Mouse (Mus musculus): Measurements from ENCODE around the gene Orai3. TPM values are rescaled to one million over a fixed set of nuclear protein-coding genes. Genes with fewer than 3 reads are reported as not detected.

Gene Orai3
- 28.6 to 34.8 TPM (median 29.6 TPM) in 4 replicates for total RNA-seq (2023)

DNA sequence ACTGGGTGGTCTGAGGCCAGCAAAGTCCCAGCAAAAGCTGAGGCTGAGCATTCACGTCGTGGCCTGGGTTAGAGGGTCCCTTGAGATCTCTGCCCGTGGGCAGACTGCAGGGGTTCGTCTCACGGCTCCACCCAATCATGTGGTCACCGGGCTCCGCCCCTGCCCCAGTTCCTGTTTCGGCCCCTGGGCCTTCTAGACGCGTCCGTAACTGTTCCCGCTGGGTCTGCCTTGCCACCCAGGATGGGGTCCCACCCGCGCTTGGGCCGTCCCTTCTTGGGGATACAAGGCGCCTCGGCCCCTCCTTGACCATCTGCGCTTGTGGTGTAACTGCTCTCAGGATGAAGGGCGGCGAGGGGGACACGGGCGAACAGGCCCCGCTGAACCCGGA, at the start of gene Orai3:
Gene Orai3, plus strand, starts transcription at position 165 of the 388 bp plus-strand sequence.

GRCm38 (mm10) chr7:127732066-127732465, 37.5 kb upstream of the Orai3 start, which contains the start of gene Ctf2:
TSS of gene Ctf2 (minus strand) at chr7:127732166.

GRCm38 (mm10) chr7:127744366-127745045, 25.1 kb upstream of the Orai3 start, which contains the start of gene Fbxl19:
TSS of gene Fbxl19 (plus strand) at chr7:127744543.

DNA sequence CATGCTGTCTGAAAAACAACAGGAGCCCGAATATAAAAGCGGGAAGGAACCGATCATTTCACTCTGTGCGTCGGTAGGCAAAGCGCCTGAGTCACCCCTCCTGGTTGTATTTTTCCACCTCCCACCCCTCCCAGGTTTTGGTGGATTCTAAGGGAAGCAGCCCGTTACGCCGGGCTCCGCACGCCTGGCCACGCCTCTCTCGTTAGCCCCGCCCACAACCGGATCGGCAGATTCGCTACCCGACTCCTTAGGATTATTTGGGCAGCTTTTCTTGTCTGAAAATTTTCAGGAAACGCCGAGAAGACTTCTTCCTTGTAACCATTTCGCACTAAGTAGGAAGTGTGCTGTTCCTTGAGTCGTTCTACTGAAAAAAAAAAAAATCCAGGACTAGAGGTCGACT, 6.8 kb downstream of the Orai3 start, which contains the start of gene Setd1a:
Gene Setd1a, plus strand, starts transcription at position 245 of the 400 bp plus-strand sequence.

DNA sequence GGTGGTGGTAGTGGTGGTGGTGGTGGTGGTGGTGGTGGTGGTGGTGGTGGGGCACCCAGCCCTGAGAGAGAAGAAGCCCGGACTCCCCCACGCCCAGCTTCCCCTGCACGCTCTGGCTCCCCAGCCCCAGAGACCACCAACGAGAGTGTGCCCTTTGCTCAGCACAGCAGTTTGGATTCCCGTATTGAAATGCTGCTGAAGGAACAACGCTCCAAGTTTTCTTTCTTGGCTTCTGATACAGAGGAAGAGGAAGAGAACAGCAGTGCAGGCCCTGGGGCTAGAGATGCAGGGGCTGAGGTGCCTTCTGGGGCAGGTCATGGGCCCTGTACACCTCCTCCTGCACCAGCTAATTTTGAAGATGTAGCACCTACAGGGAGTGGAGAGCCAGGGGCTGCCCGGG, 15.7 kb downstream of the Orai3 start, which contains the start of gene Gm49388:
Gene Gm49388, plus strand, starts transcription at position 301 of the 400 bp plus-strand sequence.

GRCm38 (mm10) chr7:127800435-127801009, 30.9 kb downstream of the Orai3 start, which contains the start of gene Hsd3b7:
TSS of gene Hsd3b7 (plus strand) at chr7:127800604.

GRCm38 (mm10) chr7:127824176-127824871, 54.7 kb downstream of the Orai3 start, which contains the start of the genes Stx4a and Stx1b:
TSS of gene Stx4a (plus strand) at chr7:127824294.
TSS of gene Stx1b (minus strand) at chr7:127824549.

Other genes starting within 250 kb of the Orai3 start
- 8.3 TPM in 1 of 4 replicates, not detected in the others for gene Tmem265, start 208.4 kb upstream of the Orai3 start, total RNA-seq (2023)
- 119 to 136 TPM (median 126 TPM) in 4 replicates for gene Phkg2, start 196.5 kb upstream of the Orai3 start, total RNA-seq (2023)
- gene Ccdc189, start 181.2 kb upstream of the Orai3 start, total RNA-seq (2023) = 0.38 to 1.5 TPM (median 0.60 TPM) in 4 replicates
- gene Rnf40, start 181.0 kb upstream of the Orai3 start, total RNA-seq (2023) = 148 to 154 TPM (median 150 TPM) in 4 replicates
- gene Zfp629, start 154.0 kb upstream of the Orai3 start, total RNA-seq (2023) = 3.0 to 5.8 TPM (median 3.5 TPM) in 4 replicates
- gene Bcl7c, start 60.9 kb upstream of the Orai3 start, total RNA-seq (2023) = 63.0 to 68.4 TPM (median 63.8 TPM) in 4 replicates
- not detected in 4 replicates for gene Ctf1, start 57.1 kb upstream of the Orai3 start, total RNA-seq (2023)
- gene Ctf2, start 37.6 kb upstream of the Orai3 start, total RNA-seq (2023) = not detected in 4 replicates
- gene Fbxl19, start 25.3 kb upstream of the Orai3 start, total RNA-seq (2023) = 14.7 to 17.9 TPM (median 15.5 TPM) in 4 replicates
- gene Setd1a, start 6.9 kb downstream of the Orai3 start, total RNA-seq (2023) = 73.7 to 86.9 TPM (median 79.4 TPM) in 4 replicates
- gene Gm49388, start 15.8 kb downstream of the Orai3 start, total RNA-seq (2023) = 1.5 to 2.4 TPM in 2 of 4 replicates, not detected in the others
- 1.7 to 3.7 TPM (median 3.2 TPM) in 4 replicates for gene Hsd3b7, start 30.8 kb downstream of the Orai3 start, total RNA-seq (2023)
- gene Stx4a, start 54.5 kb downstream of the Orai3 start, total RNA-seq (2023) = 121 to 153 TPM (median 133 TPM) in 4 replicates
- not detected in 4 replicates for gene Stx1b, start 54.7 kb downstream of the Orai3 start, total RNA-seq (2023)
- gene Zfp646, start 106.4 kb downstream of the Orai3 start, total RNA-seq (2023) = 91.0 to 95.6 TPM (median 92.9 TPM) in 4 replicates
- 13.9 to 14.9 TPM (median 14.4 TPM) in 4 replicates for gene Zfp668, start 107.0 kb downstream of the Orai3 start, total RNA-seq (2023)
- gene Prss53, start 121.2 kb downstream of the Orai3 start, total RNA-seq (2023) = 0.35 to 0.45 TPM (median 0.40 TPM) in 4 replicates
- not detected in 4 replicates for gene Gm21974, start 125.6 kb downstream of the Orai3 start, total RNA-seq (2023)
- gene Vkorc1, start 125.8 kb downstream of the Orai3 start, total RNA-seq (2023) = 15.5 to 22.2 TPM (median 17.5 TPM) in 4 replicates
- gene Bckdk, start 134.3 kb downstream of the Orai3 start, total RNA-seq (2023) = 30.2 to 34.8 TPM (median 32.9 TPM) in 4 replicates
- 43.2 to 49.2 TPM (median 46.0 TPM) in 4 replicates for gene Kat8, start 142.7 kb downstream of the Orai3 start, total RNA-seq (2023)
- gene Prss8, start 160.3 kb downstream of the Orai3 start, total RNA-seq (2023) = not detected in 4 replicates
- gene Prss36, start 176.9 kb downstream of the Orai3 start, total RNA-seq (2023) = 2.5 to 3.3 TPM (median 2.8 TPM) in 4 replicates
- 793 to 895 TPM (median 867 TPM) in 4 replicates for gene Fus, start 197.6 kb downstream of the Orai3 start, total RNA-seq (2023)
- 24.0 to 28.8 TPM (median 26.2 TPM) in 4 replicates for gene Pycard, start 224.1 kb downstream of the Orai3 start, total RNA-seq (2023)
- gene Trim72, start 234.1 kb downstream of the Orai3 start, total RNA-seq (2023) = 0.26 to 1.7 TPM (median 1.0 TPM) in 4 replicates

All from B cell, adult 62 days (primary cell).